Mouse (Mus musculus): ENCODE data around the gene Bzw1.

DNA sequence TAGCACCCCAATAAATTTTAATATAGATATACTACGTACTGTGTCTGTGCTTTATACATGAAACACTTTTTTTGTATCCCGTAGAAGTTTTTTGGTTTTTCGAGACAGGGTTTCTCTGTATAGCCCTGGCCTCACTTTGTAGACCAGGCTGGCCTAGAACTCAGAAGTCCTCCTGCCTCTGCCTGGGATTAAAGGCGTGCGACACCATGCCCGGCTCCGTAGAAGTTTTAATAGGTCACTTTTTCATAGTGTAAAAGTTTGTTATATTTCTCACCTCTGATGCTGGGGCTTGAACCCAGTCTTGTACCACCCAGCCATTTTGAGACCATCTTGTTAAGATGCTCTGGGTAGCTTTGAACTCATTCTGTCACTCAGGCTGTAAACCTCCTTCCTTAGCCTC, 14.6 kb downstream of the Bzw1 start:
- TF ChIP-seq CTCF (IDR thresholded peaks at IDR 0.05; ENCODE audit: low read depth), result no peak
- TF ChIP-seq EP300 (IDR thresholded peaks at IDR 0.05; ENCODE audit: low read depth), result no peak

Data from liver, postnatal 0 days (tissue).